Mouse (Mus musculus) brown adipose tissue, adult 24 weeks (tissue): ENCODE measurements around the gene Lancl3. TPM values are rescaled to one million over a fixed set of nuclear protein-coding genes. Genes with fewer than 3 reads are reported as not detected.
"Not testable (repeated sequence)": the region's sequence is repeated elsewhere in the genome, so short reads cannot be mapped to it uniquely, and the experiment has no call there.

ENCODE experiments used
- H3K27ac ChIP-seq: fragments of 200-500 bp; replicated peaks from 2 replicates; pipeline ENCODE4 v1.5.1; 2012; ENCODE audit warnings: low read depth, mild to moderate bottlenecking, low read length
- H3K4me1 ChIP-seq: fragments of 200-500 bp; 2 replicates; pipeline ENCODE4 v1.6.1; 2012; ENCODE audit warnings: low read length, mixed read lengths; ENCODE audit not compliant: control insufficient read depth, insufficient read depth, insufficient read length
- H3K4me3 ChIP-seq: fragments of 200-500 bp; 2 replicates; pipeline ENCODE4 v1.5.1; 2012; ENCODE audit warnings: low read depth, mild to moderate bottlenecking, low read length, moderate library complexity; ENCODE audit not compliant: insufficient read depth
- polyA plus RNA-seq: library from polyadenylated mRNA; stranded (reverse); fragments of >200 nt; gene quantifications from 2 replicates; pipeline ENCODE4 v1.2.4, GENCODE M21; 2012; ENCODE audit not compliant: missing spikeins, insufficient read depth, insufficient read length

The Lancl3 gene
- polyA plus RNA-seq, 1 experiment = 0.36 TPM

DNA sequence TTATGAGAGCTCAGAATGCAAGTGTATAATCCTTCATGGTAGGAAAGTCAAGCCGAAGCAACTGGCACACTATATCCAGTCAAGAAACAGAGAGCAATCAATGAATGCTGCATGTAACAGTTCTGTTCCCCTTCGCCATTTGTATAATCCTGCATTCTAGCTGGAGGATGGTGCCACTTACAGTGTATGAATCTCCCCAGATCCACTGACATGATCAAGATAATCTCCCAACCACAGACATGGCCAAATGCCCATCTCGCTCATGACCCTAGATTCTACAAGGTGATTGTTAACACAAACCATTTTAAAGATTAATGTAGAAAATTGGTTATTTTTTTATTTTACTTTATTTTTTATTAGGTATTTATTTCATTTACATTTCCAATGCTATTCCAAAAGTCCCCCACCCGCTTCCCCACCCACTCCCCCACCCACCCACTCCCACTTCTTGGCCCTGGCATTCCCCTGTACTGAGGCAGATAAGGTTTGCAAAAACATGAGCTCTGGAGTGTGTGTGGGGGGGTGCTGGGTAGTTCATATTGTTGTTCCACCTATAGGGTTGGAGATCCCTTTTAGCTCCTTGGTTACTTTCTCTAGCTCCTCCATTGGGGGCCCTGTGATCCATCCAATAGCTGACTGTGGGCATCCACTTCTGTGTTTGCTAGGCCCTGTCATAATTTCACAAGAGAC, 93.6 kb downstream of the Lancl3 start:
- H3K4me1 ChIP-seq, H3K4me3 ChIP-seq, H3K27ac ChIP-seq: not testable (repeated sequence)

DNA sequence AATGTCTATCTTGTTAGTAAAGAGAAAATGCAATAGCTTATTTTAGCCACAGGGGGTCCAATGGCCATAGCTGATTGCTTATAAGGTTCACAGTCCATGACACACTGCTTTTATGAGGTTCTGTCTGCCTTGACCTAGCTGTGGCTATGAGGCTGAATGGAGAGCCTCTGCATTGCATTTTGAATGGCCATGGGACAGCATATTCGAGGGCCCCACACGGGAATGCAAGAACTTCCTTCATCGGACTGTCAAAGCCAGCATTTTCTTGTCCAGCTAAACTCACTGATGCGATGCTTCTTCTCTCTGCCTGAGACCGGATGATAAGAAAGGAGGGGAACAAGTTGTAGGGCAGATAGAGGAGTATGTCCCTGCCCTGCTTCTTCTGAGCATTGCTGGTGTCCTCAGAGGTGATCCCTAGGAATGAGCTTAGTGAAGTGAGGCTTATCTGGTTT, 98.7 kb downstream of the Lancl3 start:
- Histone ChIP-seq H3K4me3 (no peak overlapping the region), H3K27ac (no peak overlapping the region), H3K4me1 (no peaks in the 10 kb centered on the region)

DNA sequence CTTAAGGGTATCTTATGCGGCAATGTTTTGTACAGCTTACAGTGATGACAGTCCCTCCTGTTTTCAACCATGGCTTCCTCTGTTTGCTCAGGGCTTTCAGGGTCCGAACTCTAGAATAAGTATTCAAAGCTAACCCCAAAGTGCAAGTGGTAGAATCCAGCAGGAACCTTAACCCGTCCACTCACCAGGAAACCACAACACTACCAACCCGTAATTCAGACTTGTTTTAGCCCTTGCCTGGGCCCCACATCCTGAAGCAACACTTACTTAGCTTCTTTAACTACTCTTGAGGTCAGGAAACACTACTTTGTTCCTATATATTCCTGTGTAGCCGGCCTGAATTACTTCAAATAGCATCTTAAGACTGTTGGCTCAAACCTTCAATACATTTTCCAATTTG, 103.1 kb downstream of the Lancl3 start:
- H3K27ac ChIP-seq = no peak overlapping the region
- no peaks in the 10 kb centered on the region for H3K4me1 ChIP-seq
- no peak overlapping the region for H3K4me3 ChIP-seq

DNA sequence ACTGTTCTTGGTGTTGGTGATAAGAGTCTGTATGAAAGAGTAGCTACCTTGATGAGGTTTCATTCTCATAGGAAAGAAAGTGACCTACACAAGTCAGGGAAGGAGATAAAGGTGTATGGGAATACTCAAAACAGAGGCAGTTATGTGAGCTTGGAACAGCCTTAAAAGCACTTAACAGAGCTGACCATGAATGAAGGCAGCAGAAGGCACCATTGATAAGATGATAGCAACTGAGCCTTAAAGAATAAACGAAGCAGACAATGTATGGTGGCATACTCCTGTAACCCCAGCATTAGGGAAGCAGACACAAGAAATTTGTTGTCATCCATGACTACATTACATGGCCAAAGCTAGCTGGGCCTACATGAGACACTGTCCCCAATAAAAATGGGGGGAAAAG, 103.8 kb downstream of the Lancl3 start:
- no peaks in the 10 kb centered on the region for H3K4me1 ChIP-seq
- H3K4me3 ChIP-seq = no peak overlapping the region
- no peak overlapping the region for H3K27ac ChIP-seq

DNA sequence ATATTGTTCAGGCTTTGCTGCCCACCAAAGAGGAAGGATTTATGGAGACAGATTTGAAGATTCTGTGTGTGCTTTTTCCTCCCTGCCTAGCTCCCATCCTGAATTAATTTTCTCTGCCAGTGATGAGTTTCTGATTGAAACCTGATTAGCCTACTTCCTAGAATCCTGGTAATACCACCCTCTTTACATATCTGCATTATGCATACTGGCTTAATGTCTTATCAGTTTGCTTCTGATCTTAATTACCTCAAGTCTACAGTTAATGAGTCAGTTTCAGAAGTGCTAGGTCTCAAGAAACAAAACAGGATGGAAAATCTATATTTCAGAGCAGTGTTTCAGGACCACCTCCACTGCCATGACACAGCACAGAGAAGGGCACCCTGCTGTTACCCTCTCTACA, 116.8 kb downstream of the Lancl3 start:
- H3K27ac ChIP-seq, H3K4me1 ChIP-seq, H3K4me3 ChIP-seq: not testable (repeated sequence)

Other genes starting within 250 kb of the Lancl3 start
- gene Fthl17b, start 236.9 kb upstream of the Lancl3 start, polyA plus RNA-seq = not detected in 2 replicates
- not detected in 2 replicates for gene Fthl17c, start 223.3 kb upstream of the Lancl3 start, polyA plus RNA-seq
- gene Fthl17d, start 213.1 kb upstream of the Lancl3 start, polyA plus RNA-seq = not detected in 2 replicates
- not detected in 2 replicates for gene Fthl17e, start 166.4 kb upstream of the Lancl3 start, polyA plus RNA-seq
- not detected in 2 replicates for gene Fthl17f, start 136.9 kb upstream of the Lancl3 start, polyA plus RNA-seq
- gene 4930402K13Rik, start 95.3 kb upstream of the Lancl3 start, polyA plus RNA-seq = not detected in 2 replicates
- not detected in 2 replicates for gene Gm14862, start 57.0 kb downstream of the Lancl3 start, polyA plus RNA-seq
- gene Xk, start 72.9 kb downstream of the Lancl3 start, polyA plus RNA-seq = 1.1 and 1.6 TPM in 2 replicates
- gene H2al1m, start 83.9 kb downstream of the Lancl3 start, polyA plus RNA-seq = not detected in 2 replicates
- not detected in 2 replicates for gene H2al1k, start 150.7 kb downstream of the Lancl3 start, polyA plus RNA-seq